Mouse (Mus musculus) spleen, adult 2 months (tissue): ENCODE results near the gene H1f0.

Source experiments
- CTCF ChIP-seq: fragments of 200-500 bp; IDR thresholded peaks from 2 replicates; pipeline ENCODE4 v1.5.1; 2011; ENCODE audit warnings: mild to moderate bottlenecking, inconsistent platforms; ENCODE audit not compliant: insufficient read depth, insufficient read length, insufficient replicate concordance; ENCODE audit errors: extremely low read depth
- POLR2A ChIP-seq: fragments of 200-500 bp; IDR thresholded peaks from 2 replicates; pipeline ENCODE4 v1.6.1; 2011; ENCODE audit warnings: low read depth, low read length, inconsistent platforms

GRCm38 (mm10) chr15:79013382-79013781 lies 14.9 kb upstream of the H1f0 start:
- TF ChIP-seq POLR2A (no peak), CTCF (no peak)
